Mouse (Mus musculus): ENCODE data around the gene Spindoc. TPM values are rescaled to one million over a fixed set of nuclear protein-coding genes. Genes with fewer than 3 reads are reported as not detected.

Gene Spindoc
- total RNA-seq (2021): 10 to 100 TPM; 21.8 to 23.2 TPM
- long read RNA-seq, experiment 1, transcript Spindoc-201 (6 exons, 3,152 nt): major isoform, 12 of 26 reads
- long read RNA-seq, experiment 1, partial matches to known transcripts: 3 of 26 reads
- long read RNA-seq, experiment 1, other reads (novel, unspliced or antisense): 11 of 26 reads
- long read RNA-seq, experiment 2, transcript Spindoc-201 (6 exons, 3,152 nt): major isoform, 9 of 14 reads
- long read RNA-seq, experiment 2, partial matches to known transcripts: 0 of 14 reads
- long read RNA-seq, experiment 2, other reads (novel, unspliced or antisense): 5 of 14 reads

- intact Hi-C loops (cut with DNase I): loop anchor here (5.0 kb wide), 2 partner anchors 34 to 41 kb away; partner anchors contain the start of genes 2700081O15Rik and Mark2
- DNase-seq: peak; percentile 99 to 100
Observed at GRCm38 (mm10) chr19:7382903-7383865, at the start of gene Spindoc. Gene Spindoc, minus strand, starts transcription at chr19:7382994.

DNA sequence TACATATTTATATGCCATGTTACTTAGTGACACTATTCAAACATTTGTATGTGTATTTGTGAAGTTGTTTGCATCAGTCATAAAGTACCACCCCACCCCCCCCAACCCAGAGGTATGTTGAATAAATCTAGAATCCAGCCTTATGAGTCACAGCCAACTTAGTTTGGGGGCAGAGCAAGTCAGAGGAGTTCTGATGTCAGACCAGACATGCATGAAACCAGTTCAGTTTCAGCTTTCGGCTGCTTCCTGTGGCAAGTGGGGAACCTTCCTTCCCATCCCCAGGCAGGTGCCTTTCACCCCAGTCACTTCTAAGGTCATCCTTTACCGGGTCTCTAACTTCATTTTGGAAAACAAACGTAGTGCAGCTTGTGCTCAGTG lies 42.6 kb upstream of the Spindoc start:
- DNase-seq: no peak
- intact Hi-C loops (cut with DNase I): no loop called here

DNA sequence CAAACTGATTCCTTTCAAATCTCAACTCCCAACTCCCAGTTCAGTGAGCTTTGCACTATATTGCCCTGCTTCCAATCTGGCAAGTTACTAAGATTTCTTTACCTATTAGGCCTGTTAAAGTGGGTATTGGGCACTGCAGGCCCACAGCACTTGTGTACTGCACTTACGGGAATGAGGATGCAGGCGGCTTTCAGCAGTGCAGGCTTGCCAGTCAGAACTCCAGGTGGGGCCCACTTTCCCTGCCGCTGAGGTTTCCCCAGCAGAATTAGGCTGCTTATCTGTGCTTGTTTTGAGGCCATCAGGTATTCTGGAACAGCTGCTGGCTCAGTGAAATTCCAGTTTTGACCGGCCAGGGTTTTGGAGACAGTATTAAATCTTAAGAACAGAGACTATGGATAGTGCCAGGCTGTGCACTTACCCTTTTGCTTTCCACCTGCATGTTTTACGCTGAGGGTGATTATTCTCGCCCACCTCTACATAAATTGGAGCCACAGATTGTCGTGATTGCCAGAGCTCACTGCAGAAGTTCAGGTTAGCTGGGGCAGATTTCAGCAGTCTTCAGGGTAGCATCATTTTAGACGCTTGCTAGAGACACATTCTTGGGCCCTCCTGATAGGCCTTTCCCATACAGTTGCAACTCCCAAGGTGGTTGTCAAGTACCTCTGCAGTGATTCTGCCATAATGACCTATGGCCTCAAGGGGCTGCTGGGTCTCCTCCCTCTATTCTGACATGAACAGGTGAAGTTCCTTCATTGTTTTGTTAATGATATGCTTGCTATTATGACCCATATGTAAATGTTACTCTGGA lies 42.0 kb upstream of the Spindoc start:
- intact Hi-C loops (cut with DNase I): no loop called here
- no peak for DNase-seq

- no peak for DNase-seq
- intact Hi-C loops (cut with DNase I): no loop called here
Observed at GRCm38 (mm10) chr19:7424131-7424530, 41.3 kb upstream of the Spindoc start.

GRCm38 (mm10) chr19:7423656-7424030 lies 40.8 kb upstream of the Spindoc start:
- no peak for DNase-seq

DNA sequence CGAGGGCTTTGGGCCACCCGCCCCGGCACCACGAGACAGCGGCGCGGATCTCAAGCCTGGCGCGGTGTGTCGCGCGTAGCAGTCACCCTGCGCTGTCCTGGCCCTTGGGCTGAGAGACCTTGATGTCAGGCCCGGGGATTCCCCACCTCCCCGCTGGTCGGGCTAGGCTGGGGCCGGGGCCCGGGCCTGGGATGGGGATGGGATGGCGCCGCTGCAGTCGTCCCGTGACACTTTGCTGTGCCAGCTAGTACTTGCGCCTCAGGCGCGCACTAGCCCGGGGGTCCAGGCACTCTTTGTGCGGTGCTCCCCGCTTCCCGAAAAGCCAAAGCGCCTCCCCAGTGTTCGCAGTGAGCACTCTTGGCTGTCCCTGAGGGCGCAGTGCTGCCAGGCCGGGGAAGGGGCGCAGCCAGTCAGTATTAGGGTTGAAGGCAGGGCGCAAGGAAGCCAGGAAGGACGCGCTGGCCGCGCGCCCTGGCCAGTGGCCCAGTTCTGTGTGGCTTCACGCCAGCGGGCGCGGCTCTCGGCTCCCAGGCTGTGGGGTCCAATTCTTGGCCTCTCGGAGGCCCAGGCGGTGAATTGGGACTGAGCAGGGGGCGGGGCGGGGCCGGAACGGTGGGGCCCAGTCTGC lies 40.3 kb upstream of the Spindoc start:
- intact Hi-C loops (cut with DNase I): no loop called here
- peak; percentile 94 for DNase-seq

More at GRCm38 (mm10) chr19:7423656-7424030, 40.8 kb upstream of the Spindoc start:
- intact Hi-C loops (cut with DNase I): no loop called here

- peak in 1 of 2 experiments; percentile 32 for DNase-seq
- intact Hi-C loops (cut with DNase I): no loop called here
Observed at GRCm38 (mm10) chr19:7422656-7423027, 39.8 kb upstream of the Spindoc start.

DNA sequence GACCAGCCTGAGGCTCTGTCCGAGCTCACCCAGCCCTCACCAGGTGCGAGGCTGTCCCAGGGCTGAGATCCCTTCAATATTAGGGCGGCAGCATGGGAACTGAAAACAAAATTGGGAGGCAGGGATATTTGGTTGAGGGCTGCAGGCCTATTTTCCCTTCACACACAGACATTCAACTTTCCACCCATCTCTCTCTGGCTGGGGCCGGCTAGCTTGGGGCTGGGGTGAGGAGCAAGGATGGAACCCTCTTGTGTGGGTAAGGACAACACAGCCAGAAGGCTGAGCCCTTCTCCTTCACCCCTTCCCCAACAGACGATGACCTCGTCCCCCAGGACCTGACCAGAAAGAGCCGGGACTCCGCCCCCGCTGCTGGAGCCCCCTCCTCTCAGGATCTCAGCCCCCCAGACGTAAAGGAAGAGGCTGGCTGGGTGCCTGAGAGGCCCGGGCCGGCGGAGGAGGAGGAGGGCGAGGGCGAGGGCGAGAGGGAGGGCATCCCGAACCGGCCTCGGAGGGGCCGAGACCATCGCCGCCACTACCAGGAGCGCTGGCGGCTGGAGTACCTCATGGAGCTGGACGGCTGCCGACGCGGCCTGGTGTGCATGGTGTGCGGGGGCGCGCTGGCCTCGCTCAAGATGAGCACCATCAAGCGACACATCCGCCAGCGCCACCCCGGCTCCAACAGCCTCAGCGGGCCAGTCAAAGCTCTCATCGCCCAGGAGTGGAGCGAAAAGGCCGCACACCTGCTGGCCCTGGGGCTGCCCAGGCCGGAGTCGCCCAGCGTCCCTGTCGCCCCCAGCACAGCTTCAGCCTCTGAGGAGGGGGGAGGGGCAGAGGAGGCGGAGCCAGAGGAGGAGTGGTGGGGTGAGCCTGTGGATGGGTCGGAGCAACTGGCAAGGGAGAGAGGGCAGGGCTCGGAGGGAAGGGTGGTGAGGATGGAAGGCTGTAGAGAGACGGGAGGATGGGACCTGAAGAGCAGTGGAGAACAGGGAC lies 39.1 kb upstream of the Spindoc start:
- intact Hi-C loops (cut with DNase I): no loop called here
- peak; percentile 48 to 52 for DNase-seq

- no peak for DNase-seq
- intact Hi-C loops (cut with DNase I): no loop called here
Observed at GRCm38 (mm10) chr19:7420841-7421601, 38.2 kb upstream of the Spindoc start.

DNA sequence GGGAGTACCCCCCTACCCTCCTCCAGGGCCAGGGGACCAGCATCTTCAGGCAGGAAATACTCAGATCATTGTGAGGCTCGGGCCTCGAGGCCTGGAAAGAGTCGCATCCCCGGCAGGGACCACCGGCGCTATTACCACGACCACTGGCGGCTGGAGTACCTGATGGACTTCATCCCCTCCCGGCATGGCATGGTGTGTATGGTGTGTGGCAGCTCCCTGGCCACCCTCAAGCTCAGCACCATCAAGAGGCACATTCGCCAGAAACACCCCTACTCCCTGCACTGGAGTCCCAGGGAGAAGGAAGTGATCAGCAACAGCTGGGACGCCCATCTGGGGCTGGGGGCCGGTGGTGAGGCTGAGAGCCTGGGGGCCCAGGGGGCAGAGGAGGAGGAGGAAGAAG lies 37.3 kb upstream of the Spindoc start:
- intact Hi-C loops (cut with DNase I): no loop called here
- no peak for DNase-seq

DNA sequence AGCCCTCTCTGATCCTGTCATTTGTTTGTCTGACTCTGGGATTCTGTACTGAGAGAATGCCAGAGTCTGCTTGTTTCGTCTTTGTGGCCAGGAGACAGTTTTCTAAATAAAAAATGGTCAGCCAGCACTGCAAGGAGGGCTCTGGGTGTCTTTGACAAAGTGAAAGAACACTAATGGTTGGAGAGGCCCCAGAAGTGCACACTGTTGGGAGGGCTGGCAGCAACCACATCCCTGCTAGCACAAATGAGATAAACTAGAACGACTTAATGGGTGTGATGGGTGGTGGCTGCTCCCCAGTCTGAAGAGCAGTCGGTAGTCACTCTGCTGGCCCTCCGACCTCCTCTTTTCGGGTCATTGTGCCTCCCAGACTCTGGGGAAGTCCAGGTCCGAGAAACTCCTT lies 36.3 kb upstream of the Spindoc start:
- intact Hi-C loops (cut with DNase I): loop anchor here (2.0 to 5.0 kb wide), 3 partner anchors 37 to 182 kb away; partner anchors contain the start of gene Spindoc
- no peak for DNase-seq

GRCm38 (mm10) chr19:7417911-7418849 lies 35.4 kb upstream of the Spindoc start:
- intact Hi-C loops (cut with DNase I): loop anchor here (2.0 to 5.0 kb wide), 5 partner anchors 36 to 181 kb away; partner anchors contain the start of gene Spindoc

DNA sequence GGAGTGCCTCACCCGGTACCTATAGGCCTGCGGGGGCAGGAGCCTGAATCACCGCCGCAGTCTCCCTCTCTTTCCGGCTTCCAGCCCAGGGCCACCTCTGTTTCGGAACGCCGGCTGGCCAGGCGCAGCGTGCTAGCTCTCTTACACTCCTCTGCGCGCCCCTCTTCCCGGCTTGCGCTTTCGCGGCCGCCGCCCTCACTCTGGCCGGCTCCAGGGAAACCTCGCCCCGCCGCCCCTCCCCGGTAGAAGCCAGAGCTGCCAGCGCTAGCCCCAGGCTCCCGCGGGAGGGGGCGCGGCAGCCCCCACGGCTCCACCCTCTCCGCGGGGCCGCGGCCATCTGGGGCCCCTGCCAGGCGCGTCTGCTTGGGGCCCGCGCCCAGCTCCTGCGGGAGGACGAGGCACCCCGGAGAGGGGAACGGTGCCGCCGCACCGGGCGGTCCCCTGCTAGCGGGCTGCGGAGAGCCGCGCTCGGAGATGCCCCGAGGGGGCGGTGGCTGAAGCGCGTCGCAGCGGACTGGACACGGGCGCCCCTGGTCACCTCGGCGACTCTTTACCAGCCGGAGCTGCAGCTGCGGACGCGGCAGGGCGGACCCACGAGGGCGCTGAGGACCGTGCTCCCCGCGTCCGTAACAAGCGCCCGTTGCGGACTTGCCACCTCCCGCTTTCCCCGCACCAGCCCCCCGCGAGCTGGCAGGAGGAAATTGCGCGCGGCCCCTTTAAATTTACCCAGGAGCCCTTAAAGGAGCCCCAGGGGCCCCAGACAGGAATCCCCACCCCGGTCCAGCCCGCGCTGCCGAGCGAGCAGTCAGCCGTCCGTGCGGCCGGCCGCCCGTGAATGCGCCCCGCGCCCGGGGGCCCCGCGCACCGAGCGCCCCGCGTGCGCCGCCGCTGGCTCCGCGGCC lies 34.3 kb upstream of the Spindoc start, which contains the start of gene 2700081O15Rik:
Gene 2700081O15Rik, plus strand, starts transcription at position 792 of the 902 bp plus-strand sequence.
- intact Hi-C loops (cut with DNase I): loop anchor here (2.0 to 5.0 kb wide), 4 partner anchors 35 to 148 kb away; partner anchors contain the start of gene Spindoc
- peak; percentile 81 to 86 for DNase-seq

More at GRCm38 (mm10) chr19:7417911-7418849, 35.4 kb upstream of the Spindoc start:
- peak; percentile 95 for DNase-seq

DNA sequence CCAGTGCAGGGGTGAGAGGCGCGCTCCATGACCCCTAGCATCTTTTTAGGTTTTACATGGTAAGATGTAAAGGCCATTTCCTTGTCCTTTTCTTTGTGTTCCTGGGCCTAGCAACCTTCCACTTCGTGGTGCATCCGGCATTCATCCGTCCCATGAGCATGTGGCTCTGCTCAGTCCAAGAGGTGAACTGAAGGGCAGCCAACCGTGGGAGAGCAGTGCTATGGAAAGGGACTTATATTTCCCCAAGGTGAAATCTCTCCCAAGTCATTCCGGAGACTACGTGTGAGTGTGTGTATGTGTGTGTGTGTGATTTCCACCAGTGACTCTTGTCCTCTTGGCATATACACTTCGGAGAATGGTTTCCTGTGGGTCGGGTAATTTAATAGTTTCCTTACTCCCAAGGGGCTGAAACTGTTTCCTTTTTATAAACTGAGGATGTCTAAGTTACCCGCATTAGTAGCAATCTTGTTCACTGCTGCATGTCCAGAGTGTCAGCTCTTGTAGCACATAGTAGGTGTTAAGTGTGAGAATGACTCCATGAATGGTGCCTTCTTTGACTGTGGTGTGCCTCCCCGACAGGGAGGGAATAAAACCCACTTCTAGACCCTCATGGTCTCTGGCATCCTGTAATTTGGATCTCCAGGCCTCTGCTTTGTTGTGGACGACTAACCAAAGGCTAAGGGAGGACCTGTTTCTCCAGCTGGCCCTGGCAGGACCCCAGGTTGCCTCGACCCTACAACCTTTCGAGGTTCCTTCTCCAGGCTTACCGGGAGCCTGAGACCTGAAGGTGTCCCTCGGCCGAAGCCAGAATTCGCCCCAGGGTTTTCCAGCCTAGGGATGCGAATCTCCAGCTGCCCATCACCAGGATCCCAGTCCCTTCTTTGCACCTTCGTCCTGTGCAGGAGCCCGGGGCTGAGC lies 33.4 kb upstream of the Spindoc start:
- intact Hi-C loops (cut with DNase I): loop anchor here (2.0 to 5.0 kb wide), 4 partner anchors 34 to 147 kb away; partner anchors contain the start of gene Spindoc
- no peak for DNase-seq

All from heart, postnatal 14 days (tissue).